Mouse (Mus musculus): ENCODE measurements around the gene Igfals. TPM values are rescaled to one million over a fixed set of nuclear protein-coding genes. Genes with fewer than 3 reads are reported as not detected.

The Igfals gene
- polyA plus RNA-seq (2017; shearing (Covaris generic)): not detected

GRCm38 (mm10) chr17:24865776-24866175 lies at the start of gene Igfals:
Gene Igfals, plus strand, starts transcription at chr17:24865997.

GRCm38 (mm10) chr17:24839842-24840241 lies 26.0 kb upstream of the Igfals start, which contains the start of gene Hagh:
Gene Hagh, plus strand, starts transcription at chr17:24840143.

GRCm38 (mm10) chr17:24850065-24850772 lies 15.6 kb upstream of the Igfals start, which contains the start of gene Fahd1:
Gene Fahd1, minus strand, starts transcription at chr17:24850364.

GRCm38 (mm10) chr17:24886134-24886931 lies 20.5 kb downstream of the Igfals start, which contains the start of the genes Nubp2 and Spsb3:
Gene Nubp2, minus strand, starts transcription at chr17:24886349.
Gene Spsb3, plus strand, starts transcription at chr17:24886643.

GRCm38 (mm10) chr17:24894995-24895547 lies 29.3 kb downstream of the Igfals start, which contains the start of the genes Eme2 and Mrps34:
Gene Eme2, minus strand, starts transcription at chr17:24895087.
Gene Mrps34, plus strand, starts transcription at chr17:24895116.

GRCm38 (mm10) chr17:24896241-24896992 lies 30.6 kb downstream of the Igfals start, which contains the start of gene Nme3:
Gene Nme3, plus strand, starts transcription at chr17:24896500.

Other genes with a start within 250 kb of the Igfals start
- gene Tsc2, start 233.4 kb upstream of the Igfals start, polyA plus RNA-seq (2017; shearing (Covaris generic)): 34.7 TPM
- 2.6 TPM for gene Nthl1, start 233.3 kb upstream of the Igfals start, polyA plus RNA-seq (2017; shearing (Covaris generic))
- gene Slc9a3r2, start 215.7 kb upstream of the Igfals start, polyA plus RNA-seq (2017; shearing (Covaris generic)): 0.34 TPM
- gene Npw, start 207.5 kb upstream of the Igfals start, polyA plus RNA-seq (2017; shearing (Covaris generic)): not detected
- gene Zfp598, start 196.3 kb upstream of the Igfals start, polyA plus RNA-seq (2017; shearing (Covaris generic)): 20.9 TPM
- gene Syngr3, start 176.0 kb upstream of the Igfals start, polyA plus RNA-seq (2017; shearing (Covaris generic)): 0.34 TPM
- gene Gfer, start 169.8 kb upstream of the Igfals start, polyA plus RNA-seq (2017; shearing (Covaris generic)): 30.1 TPM
- 1.4 TPM for gene Noxo1, start 169.8 kb upstream of the Igfals start, polyA plus RNA-seq (2017; shearing (Covaris generic))
- 40.1 TPM for gene Tbl3, start 158.3 kb upstream of the Igfals start, polyA plus RNA-seq (2017; shearing (Covaris generic))
- not detected for gene Rnf151, start 147.9 kb upstream of the Igfals start, polyA plus RNA-seq (2017; shearing (Covaris generic))
- 937 TPM for gene Rps2, start 147.9 kb upstream of the Igfals start, polyA plus RNA-seq (2017; shearing (Covaris generic))
- 131 TPM for gene Ndufb10, start 141.5 kb upstream of the Igfals start, polyA plus RNA-seq (2017; shearing (Covaris generic))
- gene Rpl3l, start 138.2 kb upstream of the Igfals start, polyA plus RNA-seq (2017; shearing (Covaris generic)): not detected
- 8.5 TPM for gene Msrb1, start 129.4 kb upstream of the Igfals start, polyA plus RNA-seq (2017; shearing (Covaris generic))
- gene Hs3st6, start 113.0 kb upstream of the Igfals start, polyA plus RNA-seq (2017; shearing (Covaris generic)): not detected
- not detected for gene Meiob, start 61.7 kb upstream of the Igfals start, polyA plus RNA-seq (2017; shearing (Covaris generic))
- gene Hagh, start 25.9 kb upstream of the Igfals start, polyA plus RNA-seq (2017; shearing (Covaris generic)): 37.5 TPM
- 0.34 TPM for gene Fahd1, start 15.6 kb upstream of the Igfals start, polyA plus RNA-seq (2017; shearing (Covaris generic))
- 57.2 TPM for gene Nubp2, start 20.4 kb downstream of the Igfals start, polyA plus RNA-seq (2017; shearing (Covaris generic))
- 61.2 TPM for gene Spsb3, start 20.6 kb downstream of the Igfals start, polyA plus RNA-seq (2017; shearing (Covaris generic))
- gene Eme2, start 29.1 kb downstream of the Igfals start, polyA plus RNA-seq (2017; shearing (Covaris generic)): 35.7 TPM
- gene Mrps34, start 29.1 kb downstream of the Igfals start, polyA plus RNA-seq (2017; shearing (Covaris generic)): 43.8 TPM
- 27.5 TPM for gene Nme3, start 30.5 kb downstream of the Igfals start, polyA plus RNA-seq (2017; shearing (Covaris generic))
- gene Mapk8ip3, start 71.0 kb downstream of the Igfals start, polyA plus RNA-seq (2017; shearing (Covaris generic)): 56.1 TPM
- gene Jpt2, start 94.7 kb downstream of the Igfals start, polyA plus RNA-seq (2017; shearing (Covaris generic)): 20.1 TPM
- gene Cramp1l, start 149.8 kb downstream of the Igfals start, polyA plus RNA-seq (2017; shearing (Covaris generic)): 8.5 TPM
- 14.7 TPM for gene Ift140, start 150.1 kb downstream of the Igfals start, polyA plus RNA-seq (2017; shearing (Covaris generic))
- gene Tmem204, start 217.6 kb downstream of the Igfals start, polyA plus RNA-seq (2017; shearing (Covaris generic)): 0.42 TPM
- 18.4 TPM for gene Telo2, start 250.0 kb downstream of the Igfals start, polyA plus RNA-seq (2017; shearing (Covaris generic))